Mouse (Mus musculus): ENCODE measurements at regions not wholly inside any gene's neighbourhood (a gene's known extent, or its start where the extent isn't known, plus 50 kb on each side); places are given as distances from the start of the nearest gene placed in this dataset.

- TF ChIP-seq CTCF (IDR thresholded peaks at IDR 0.05) (no peak), EP300 (IDR thresholded peaks at IDR 0.05) (no peak)
These were observed 72.8 kb upstream of the Tab2 start for GRCm38 (mm10) chr10:8028840-8029239.

All from lung, postnatal 0 days (tissue).